Mouse (Mus musculus): ENCODE data around the gene Prrt2.

The Prrt2 gene

DNA sequence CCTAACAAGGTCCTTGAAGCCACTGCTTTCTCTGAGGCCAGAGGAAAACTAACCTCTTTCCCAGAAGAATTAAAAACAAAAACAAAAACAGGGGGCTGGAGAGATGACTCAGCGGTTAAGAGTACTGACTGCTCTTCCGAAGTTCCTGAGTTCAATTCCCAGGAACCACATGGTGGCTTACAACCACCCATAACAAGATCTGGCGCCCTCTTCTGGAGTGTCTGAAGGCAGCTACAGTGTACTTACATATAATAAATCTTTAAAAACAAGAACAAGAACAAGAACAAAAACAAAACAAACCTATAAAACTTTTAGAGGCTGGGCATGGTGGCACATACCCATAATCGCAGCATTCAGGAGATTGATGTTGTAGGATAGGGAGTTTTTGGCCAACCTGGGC is 24.6 kb downstream of the Prrt2 start:
- DNase-seq, result no peak

DNA sequence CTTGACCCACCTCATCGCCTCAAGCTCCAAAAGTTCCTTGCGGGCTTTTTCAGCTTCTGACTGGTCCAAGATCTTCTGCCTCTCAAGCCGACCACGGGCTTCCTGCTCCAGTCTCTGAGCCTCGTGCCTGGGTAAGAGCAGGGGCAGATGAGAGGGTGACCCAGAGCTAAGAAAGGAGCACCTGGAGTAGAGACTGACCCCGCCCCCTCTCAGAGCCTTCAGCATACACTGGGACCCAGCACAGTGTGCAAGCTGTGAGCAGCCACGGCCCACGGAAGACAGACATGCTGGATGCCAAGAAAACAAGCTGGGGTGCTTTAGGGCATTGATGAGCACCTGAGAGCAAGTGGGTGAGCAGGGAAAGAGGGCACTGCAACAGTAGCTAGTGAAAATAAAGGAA is 32.2 kb downstream of the Prrt2 start:
- no peak for DNase-seq

DNA sequence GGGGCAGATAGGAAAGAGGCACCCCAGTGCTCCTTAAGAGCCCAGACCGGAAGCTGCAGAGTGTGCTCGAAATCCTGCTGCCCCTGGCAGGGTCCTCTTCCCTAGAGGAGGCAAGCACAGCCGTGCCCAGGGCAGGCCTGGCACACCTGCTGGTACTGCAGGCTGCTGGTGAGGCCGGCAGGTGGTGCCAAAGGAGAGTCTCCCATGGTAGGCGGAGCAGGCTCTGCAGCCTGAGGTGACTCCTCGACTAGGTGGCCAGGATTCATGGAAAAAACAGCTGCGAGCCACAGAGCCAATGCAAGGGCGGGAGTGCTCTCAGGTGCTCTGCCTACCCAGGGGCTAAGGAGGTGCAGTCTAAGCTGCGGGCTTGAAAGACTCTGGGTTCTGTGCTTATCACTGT is 34.7 kb downstream of the Prrt2 start:
- DNase-seq, result peak; percentile 63

DNA sequence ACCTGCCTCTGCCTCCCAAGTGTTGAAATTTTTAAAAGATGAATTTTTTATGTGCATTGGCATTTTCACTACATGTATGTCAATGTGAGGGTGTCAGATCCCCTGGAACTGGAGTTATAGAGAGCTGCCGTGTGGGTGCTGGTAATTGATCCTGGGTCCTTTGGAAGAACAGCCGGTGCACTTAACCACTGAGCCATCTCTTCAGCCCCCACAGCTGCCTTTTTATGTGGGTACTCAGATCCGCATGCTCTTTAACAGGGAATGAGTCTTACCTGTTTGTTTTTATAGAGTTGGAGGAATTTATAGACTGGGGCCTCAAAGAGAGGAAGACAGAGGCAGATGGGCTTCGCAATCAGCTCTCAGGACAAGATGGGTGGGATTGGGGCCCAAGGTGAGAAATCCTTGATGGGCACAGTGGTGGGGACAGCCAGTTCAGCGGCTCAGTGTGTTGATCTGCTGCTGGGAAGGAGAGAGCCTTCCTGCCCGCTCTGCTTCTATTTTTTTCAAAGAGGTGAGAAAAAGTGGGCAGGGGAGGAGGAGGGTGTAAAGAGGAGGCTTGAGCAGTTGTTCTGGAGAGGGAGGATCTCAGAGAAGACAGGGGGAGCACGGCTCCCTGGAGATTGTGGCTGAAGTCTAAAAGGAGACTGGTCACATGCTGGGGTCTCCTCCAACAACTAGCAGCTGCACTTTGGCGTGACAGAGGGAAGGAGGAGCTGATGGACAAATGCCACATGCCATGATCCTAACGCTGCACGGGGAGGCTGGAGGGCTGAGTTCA is 36.2 kb downstream of the Prrt2 start:
- DNase-seq, result peak; percentile 38

DNA sequence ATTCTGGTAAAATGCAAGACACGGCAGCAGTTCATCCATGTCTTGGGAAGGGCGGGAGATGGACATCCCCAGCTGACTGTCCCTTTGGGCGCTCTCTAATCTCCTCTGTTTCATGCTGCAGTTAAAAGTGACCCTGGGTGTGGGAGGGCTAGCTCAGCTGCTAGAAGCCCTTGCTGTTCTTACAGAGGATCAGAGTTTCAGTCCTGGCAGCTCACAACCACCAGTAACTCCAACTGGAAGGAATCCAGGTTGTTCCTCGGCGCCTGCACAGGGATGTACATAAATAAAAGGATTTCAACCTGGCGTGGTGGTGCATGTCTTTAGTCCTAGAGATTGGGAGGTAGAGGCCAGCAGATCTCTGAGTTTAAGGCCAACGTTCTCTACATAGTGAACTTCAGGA is 37.9 kb downstream of the Prrt2 start:
- DNase-seq, result no peak

DNA sequence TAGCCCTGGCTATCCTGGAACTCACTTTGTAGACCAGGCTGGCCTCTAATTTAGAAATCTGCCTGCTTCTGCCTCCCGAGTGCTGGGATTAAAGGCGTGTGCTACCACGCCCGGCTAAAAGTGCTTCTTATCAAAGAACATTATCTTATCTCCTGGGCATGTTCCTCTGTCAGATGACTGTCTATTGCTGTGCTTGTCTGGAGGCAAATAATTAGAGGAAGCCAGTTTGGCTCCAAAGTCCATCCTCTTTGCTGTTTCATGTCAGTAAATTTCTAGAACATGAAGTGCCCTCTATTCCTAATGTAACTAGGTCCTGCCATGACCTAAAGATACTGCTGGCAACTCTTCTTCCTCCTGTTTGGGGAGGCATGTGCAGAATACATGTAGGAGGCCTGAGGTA is 39.0 kb downstream of the Prrt2 start:
- DNase-seq, result no peak

DNA sequence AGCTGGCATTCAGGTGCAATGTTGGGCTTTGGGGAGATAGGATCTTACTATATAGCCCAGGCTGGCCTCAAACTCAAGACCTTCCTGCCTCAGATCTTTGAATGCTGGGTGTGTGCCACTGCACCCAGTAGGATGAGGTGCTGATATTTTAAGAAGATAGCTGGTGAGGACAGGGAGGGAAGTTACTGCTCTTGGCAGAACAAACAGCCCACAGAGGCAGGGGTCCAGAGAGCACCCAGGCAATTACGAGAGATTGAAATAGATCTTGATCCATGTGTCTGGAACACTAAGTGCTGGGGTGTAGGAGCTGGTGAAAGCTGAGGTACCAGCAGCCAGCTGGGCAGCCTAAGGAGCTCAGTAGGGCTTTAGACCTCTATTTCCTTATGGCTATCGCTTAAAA is 39.4 kb downstream of the Prrt2 start:
- no peak for DNase-seq

DNA sequence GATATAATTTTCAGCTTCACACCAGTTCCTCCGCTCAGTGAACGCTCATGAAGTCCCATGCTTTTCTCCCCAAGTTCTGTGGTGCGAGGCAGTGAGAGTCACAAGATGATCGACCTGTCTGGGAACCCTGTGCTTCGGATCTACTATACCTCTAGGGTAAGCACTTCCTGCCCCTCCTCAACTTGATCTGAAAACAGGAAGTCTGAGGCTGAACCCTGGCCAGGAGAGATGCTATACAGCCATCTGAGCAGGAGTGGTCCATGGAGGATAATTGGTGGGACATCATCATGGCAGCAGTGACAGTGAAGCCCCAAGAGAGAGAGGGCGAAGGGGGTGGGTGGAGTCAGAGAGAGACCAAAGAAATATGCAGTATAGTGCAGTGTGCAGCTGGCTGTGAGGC is 42.2 kb downstream of the Prrt2 start:
- no peak for DNase-seq

DNA sequence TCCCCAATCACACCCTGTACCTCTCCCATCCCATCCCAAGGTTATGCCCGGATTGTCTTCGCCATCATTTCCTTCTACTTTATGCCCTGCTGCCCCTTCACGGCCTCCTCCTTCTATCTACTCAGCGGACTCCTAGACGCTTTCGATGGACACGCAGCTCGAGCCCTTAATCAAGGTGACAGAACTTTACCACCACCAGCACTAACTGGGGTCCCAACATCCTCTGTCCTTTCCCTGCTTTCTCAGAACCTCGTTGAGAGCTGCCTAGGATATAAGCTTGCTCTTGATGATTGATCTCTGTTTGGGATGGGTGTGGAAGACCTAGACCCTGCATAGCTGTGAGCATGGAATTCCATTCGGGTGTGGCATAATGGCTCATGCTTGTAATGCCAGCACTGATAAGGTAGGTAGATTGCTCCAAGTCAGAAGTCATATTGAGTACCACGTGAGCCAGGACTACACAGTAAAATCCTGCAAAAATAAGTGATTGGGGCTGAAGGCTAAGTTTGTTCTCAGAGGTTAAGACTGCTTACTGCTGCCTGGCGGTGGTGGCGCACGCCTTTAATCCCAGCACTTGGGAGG is 44.0 kb downstream of the Prrt2 start:
- no peak for DNase-seq

DNA sequence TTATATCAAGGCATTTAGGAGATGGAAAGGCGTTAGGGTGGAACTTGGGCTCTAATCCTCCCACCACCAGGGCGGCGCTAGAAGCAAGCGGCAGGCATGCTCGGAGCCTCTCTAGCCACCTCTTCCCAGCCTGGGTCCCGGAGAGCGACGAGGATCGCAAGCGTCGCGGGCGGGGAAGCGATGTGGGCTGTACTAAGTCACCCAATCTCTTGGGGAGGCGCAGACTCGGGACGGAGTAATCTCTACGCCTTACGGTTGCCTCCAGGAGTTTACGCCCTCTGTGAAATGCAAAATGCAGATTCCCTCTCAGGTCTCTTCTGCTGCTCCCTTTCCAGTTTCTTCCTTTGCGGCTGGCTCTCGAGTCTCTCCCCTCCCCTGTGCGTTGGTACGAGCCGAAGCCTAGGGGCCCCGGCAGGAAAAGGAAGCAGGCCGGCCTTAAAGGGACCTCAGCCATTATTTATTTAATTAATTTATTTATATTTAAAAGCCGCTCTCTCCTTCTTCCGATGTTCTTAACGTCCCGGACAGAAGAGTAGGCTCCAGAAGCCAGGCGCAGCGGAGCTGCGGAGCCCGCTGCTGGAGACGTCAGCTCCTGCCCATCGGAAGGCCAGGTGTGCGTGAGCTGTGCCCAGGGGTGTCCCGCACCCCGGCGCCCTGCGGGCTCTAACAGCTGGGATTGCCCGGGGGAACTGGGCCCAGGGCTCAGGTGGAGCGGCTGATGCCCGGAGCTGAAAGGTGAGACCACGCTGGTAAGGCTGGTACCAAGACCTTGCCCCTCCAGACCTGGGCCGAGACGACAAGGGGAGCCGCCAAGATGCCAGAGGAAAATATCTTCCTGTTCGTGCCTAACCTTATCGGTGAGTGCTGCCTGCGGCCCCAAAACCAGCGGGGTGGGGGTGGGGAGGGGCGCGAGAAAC is 44.8 kb downstream of the Prrt2 start, which contains the start of gene Cdiptos:
Gene Cdiptos, minus strand, starts transcription at position 149 of the 917 bp plus-strand sequence.
- peak; percentile 94 for DNase-seq

DNA sequence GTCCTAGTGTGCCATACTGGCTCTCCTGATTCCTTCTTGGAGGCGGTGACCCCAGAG is 45.3 kb downstream of the Prrt2 start, which contains the start of gene Cdipt:
Gene Cdipt, plus strand, starts transcription at position 22 of the 57 bp plus-strand sequence.
- DNase-seq, result no peak

DNA sequence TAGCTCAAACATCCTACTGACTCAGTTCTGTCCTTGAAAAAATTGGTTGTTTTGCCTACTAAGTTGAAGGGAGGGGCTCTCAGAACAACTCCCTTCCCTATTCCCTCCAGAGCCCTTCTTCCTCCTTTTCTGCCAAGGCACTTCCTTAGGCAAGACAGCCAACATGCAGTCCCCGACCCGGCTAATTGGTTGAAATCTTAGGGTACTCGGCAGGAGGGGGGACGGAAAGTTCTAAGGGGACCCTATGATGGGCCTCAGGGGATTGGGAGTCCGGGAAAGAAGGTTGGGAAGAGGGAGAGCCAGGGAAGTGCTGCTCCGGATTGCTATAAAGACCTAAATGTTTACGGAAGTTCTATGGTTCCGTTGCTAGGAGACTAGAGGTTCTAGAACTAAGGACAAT is 45.5 kb downstream of the Prrt2 start:
- no peak for DNase-seq

Measured in right cerebral cortex, postnatal 25 days (tissue).